Mouse (Mus musculus): ENCODE results near the gene Myo18a. TPM values are rescaled to one million over a fixed set of nuclear protein-coding genes. Genes with fewer than 3 reads are reported as not detected.
A peak's percentile ranks its signal among the peaks of the same experiment; 100 is the strongest.

Myo18a gene
- polyA plus RNA-seq, 1 experiment from 2014 or later: 166 TPM

DNA sequence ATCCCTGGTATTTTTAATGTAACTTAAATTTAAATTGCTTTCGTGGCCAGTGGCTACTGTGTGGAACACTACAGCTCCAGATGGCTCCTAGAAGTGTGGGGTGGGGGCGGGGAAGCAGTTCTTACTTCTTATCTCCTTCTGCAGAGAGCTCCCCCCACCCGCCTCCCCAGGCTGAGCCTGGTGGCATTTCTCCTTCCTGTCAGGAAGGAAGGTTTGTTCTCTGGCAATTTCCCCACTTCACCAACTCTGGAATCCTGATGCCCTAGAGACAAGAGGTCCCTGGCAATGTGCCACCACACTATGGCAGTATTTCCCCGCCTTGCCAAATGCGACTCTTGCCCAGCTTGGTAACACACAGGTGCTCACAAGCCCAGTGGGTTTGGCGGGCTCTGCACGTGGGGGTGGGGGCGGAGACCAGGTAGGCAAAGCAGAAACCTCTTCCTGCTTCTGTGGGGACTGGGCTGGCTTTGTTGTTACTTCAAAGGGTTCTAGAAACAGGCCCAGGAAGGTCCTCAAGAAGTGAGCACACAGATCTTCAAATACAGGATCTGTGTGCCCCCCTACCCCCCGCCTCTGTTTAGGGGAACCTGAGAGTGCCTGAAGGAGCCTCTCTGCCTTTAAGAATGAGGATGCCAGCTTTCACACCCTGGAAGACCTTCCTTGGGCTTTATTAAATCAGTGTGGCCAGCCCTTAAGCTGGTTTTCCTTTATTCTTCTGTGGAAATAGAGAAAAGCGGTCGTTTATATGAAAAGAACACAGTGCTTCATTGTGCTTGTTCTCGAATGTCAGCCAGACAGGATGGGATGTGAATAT is 28.9 kb downstream of the Myo18a start:
- CTCF ChIA-PET: interaction anchor here (0.8 to 1.4 kb wide), 5 partner anchors 9 to 54 kb away, joined by 3 to 5 read pairs (median 3); no protein-coding TSS in a partner anchor
- in situ Hi-C loops (cut with MboI; ENCODE audit: low pct_unique_long_range_greater_than_20kb): loop anchor here (5.0 kb wide), 1 partner anchor 55 kb away; no protein-coding TSS in a partner anchor
- ATAC-seq (no peak), DNase-seq (ENCODE audit: low read depth, low spot score) (no peak)
- no peaks in the 10 kb centered on the region for H3K27me3 ChIP-seq
- TF ChIP-seq CTCF (IDR thresholded peaks at IDR 0.05): no peak
- POLR2A ChIA-PET: interaction anchor here (0.6 to 1.3 kb wide), 3 partner anchors 19 to 190 kb away, joined by 3 to 4 read pairs (median 3); no protein-coding TSS in a partner anchor

- no peaks in the 10 kb centered on the region for H3K27me3 ChIP-seq
- CTCF ChIA-PET: interaction anchor here (0.6 to 1.4 kb wide), 8 partner anchors 10 to 55 kb away, joined by 3 to 7 read pairs (median 4); no protein-coding TSS in a partner anchor
- ATAC-seq: no peak
Observed at GRCm38 (mm10) chr11:77792566-77792909, 29.5 kb downstream of the Myo18a start.

DNA sequence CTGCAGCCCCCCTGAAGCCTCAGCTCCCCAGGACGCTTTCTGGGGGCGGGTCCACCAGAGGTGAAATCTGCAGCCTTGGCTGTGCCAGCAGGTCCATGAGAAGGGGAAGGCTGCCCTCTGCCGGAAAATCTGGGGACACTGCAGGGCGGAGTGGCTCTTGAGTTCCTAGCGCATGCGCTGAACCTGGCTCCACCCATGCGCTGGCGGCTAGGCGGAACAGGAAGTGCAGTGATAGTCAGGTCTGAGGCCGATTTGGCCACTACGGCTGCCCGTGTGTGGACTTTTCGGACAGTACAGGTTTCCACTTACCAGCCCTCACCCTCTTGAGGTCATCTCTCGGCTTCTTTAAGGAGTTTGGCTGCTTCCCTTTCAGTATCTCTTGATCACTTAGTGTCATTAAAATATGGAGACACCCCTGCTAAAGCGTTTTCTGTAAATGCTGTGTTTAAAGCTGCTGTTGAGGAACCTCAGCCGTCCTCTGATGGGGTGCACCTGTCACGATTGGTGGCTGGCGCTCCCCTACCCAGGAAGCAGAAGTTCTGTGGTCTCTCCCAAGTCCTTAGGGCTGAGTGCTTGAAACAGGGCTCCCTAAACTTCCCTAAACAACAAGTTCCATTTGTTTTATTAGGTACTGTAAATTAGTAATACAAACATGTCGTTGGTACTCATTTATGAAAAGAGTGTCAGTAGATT is 30.3 kb downstream of the Myo18a start:
- H3K27me3 ChIP-seq: no peaks in the 10 kb centered on the region
- DNase-seq (ENCODE audit: low read depth, low spot score) (no peak), ATAC-seq (peak; percentile 73)
- in situ Hi-C loops (cut with MboI; ENCODE audit: low pct_unique_long_range_greater_than_20kb): loop anchor here (5.0 kb wide), 1 partner anchor 56 kb away; no protein-coding TSS in a partner anchor
- ChIA-PET POLR2A (interaction anchor here (0.6 to 1.1 kb wide), 2 partner anchors 14 to 57 kb away, joined by 3 to 4 read pairs; no protein-coding TSS in a partner anchor), CTCF (interaction anchor here (0.6 to 1.4 kb wide), 9 partner anchors 10 to 73 kb away, joined by 3 to 7 read pairs (median 4); partner anchors contain the start of gene Myo18a)
- no peak for TF ChIP-seq CTCF (IDR thresholded peaks at IDR 0.05)

More at GRCm38 (mm10) chr11:77792566-77792909, 29.5 kb downstream of the Myo18a start:
- DNase-seq (ENCODE audit: low read depth, low spot score): no peak
- in situ Hi-C loops (cut with MboI; ENCODE audit: low pct_unique_long_range_greater_than_20kb): loop anchor here (5.0 kb wide), 1 partner anchor 55 kb away; no protein-coding TSS in a partner anchor
- TF ChIP-seq CTCF (IDR thresholded peaks at IDR 0.05): no peak
- POLR2A ChIA-PET: interaction anchor here (0.6 to 1.3 kb wide), 5 partner anchors 15 to 189 kb away, joined by 3 to 4 read pairs (median 3); no protein-coding TSS in a partner anchor

DNA sequence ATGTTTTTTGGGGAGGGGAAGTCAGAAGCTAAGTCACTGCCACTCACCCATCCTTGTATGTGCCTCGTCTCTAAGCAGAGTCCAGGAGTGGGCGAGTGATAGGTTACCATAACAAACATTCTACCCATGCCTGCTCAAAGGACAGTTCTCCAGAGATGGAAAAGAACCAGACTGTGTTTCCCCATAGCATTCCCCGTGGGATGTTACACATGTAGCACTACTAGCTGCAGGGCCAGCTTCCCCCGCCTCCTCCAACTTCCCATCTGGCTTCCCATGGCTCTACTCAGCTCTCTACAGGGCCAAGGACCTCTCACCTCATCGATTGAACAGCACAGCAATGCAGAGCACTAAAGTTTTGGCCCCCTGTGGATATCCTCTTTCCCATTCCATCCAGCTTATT is 32.2 kb downstream of the Myo18a start:
- TF ChIP-seq CTCF (IDR thresholded peaks at IDR 0.05): no peak
- in situ Hi-C loops (cut with MboI; ENCODE audit: low pct_unique_long_range_greater_than_20kb): no loop called here
- no peaks in the 10 kb centered on the region for H3K27me3 ChIP-seq
- no peak for DNase-seq (ENCODE audit: low read depth, low spot score)
- CTCF ChIA-PET: interaction anchor here (1.0 to 1.4 kb wide), 2 partner anchors 13 to 58 kb away, joined by 3 to 4 read pairs; no protein-coding TSS in a partner anchor
- ATAC-seq: no peak
- POLR2A ChIA-PET: interaction anchor here (0.6 kb wide), 1 partner anchor 12 kb away, joined by 3 read pairs; no protein-coding TSS in a partner anchor

- ChIA-PET CTCF (no interaction called here), POLR2A (no interaction called here)
- in situ Hi-C loops (cut with MboI; ENCODE audit: low pct_unique_long_range_greater_than_20kb): loop anchor here (25.0 kb wide), 1 partner anchor 288 kb away; the partner anchor contains the start of genes Abhd15, Gm10392 and Trp53i13
- DNase-seq (ENCODE audit: low read depth, low spot score) (no peak), ATAC-seq (no peak)
- H3K27me3 ChIP-seq: no peaks in the 10 kb centered on the region
- no peak for TF ChIP-seq CTCF (IDR thresholded peaks at IDR 0.05)
Observed at GRCm38 (mm10) chr11:77800491-77800868, 37.4 kb downstream of the Myo18a start.

- ChIA-PET POLR2A (no interaction called here), CTCF (no interaction called here)
- no peak for DNase-seq (ENCODE audit: low read depth, low spot score)
- in situ Hi-C loops (cut with MboI; ENCODE audit: low pct_unique_long_range_greater_than_20kb): loop anchor here (25.0 kb wide), 1 partner anchor 289 kb away; the partner anchor contains the start of genes Abhd15, Gm10392 and Trp53i13
- no peak for ATAC-seq
- H3K27me3 ChIP-seq: no peaks in the 10 kb centered on the region
- no peak for TF ChIP-seq CTCF (IDR thresholded peaks at IDR 0.05)
Observed at GRCm38 (mm10) chr11:77800869-77801701, 38.0 kb downstream of the Myo18a start.

- in situ Hi-C loops (cut with MboI; ENCODE audit: low pct_unique_long_range_greater_than_20kb): loop anchor here (25.0 kb wide), 1 partner anchor 290 kb away; the partner anchor contains the start of genes Abhd15, Gm10392 and Trp53i13
- POLR2A ChIA-PET: no interaction called here
- TF ChIP-seq CTCF (IDR thresholded peaks at IDR 0.05): no peak
- DNase-seq (ENCODE audit: low read depth, low spot score) (no peak), ATAC-seq (no peak)
- CTCF ChIA-PET: no interaction called here
- H3K27me3 ChIP-seq: no peaks in the 10 kb centered on the region
Observed at GRCm38 (mm10) chr11:77802341-77802865, 39.4 kb downstream of the Myo18a start.

GRCm38 (mm10) chr11:77806218-77806617 is 43.2 kb downstream of the Myo18a start:
- in situ Hi-C loops (cut with MboI; ENCODE audit: low pct_unique_long_range_greater_than_20kb): loop anchor here (25.0 kb wide), 1 partner anchor 294 kb away; the partner anchor contains the start of genes Abhd15, Gm10392 and Trp53i13
- TF ChIP-seq CTCF (IDR thresholded peaks at IDR 0.05): no peak
- CTCF ChIA-PET: interaction anchor here (1.1 to 1.7 kb wide), 4 partner anchors 9 to 15 kb away, joined by 3 to 5 read pairs (median 4); no protein-coding TSS in a partner anchor
- POLR2A ChIA-PET: no interaction called here
- no peak for ATAC-seq
- no peaks in the 10 kb centered on the region for H3K27me3 ChIP-seq
- no peak for DNase-seq (ENCODE audit: low read depth, low spot score)

DNA sequence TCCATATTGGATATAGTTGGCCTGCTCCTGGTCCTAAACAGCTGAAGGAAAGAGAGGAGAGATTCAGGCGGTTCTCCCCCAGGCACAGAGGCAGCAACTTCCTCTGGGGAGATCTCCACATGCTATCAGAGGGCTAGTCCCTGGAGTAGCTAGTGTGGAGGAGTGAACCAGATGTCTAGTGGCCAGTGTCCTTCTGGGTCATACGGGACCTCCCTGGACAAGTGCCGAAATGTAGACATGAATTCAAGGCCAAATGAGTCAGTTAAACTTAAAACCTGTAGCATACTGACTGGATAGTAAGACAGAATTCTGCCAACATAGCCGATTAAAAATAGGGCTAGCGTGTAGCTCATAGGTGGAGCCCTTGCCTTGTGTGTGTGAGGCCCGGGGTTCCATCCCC is 43.8 kb downstream of the Myo18a start:
- CTCF ChIA-PET: interaction anchor here (1.1 to 1.7 kb wide), 4 partner anchors 9 to 15 kb away, joined by 3 to 5 read pairs (median 4); no protein-coding TSS in a partner anchor
- POLR2A ChIA-PET: interaction anchor here (0.6 to 1.2 kb wide), 3 partner anchors 10 to 14 kb away, joined by 3 to 4 read pairs (median 3); no protein-coding TSS in a partner anchor
- DNase-seq (ENCODE audit: low read depth, low spot score) (no peak), ATAC-seq (no peak)
- in situ Hi-C loops (cut with MboI; ENCODE audit: low pct_unique_long_range_greater_than_20kb): loop anchor here (25.0 kb wide), 1 partner anchor 295 kb away; the partner anchor contains the start of genes Abhd15, Gm10392 and Trp53i13
- no peak for TF ChIP-seq CTCF (IDR thresholded peaks at IDR 0.05)
- no peaks in the 10 kb centered on the region for H3K27me3 ChIP-seq
